Mouse (Mus musculus): ENCODE data around the gene Zfp654. TPM values are rescaled to one million over a fixed set of nuclear protein-coding genes. Genes with fewer than 3 reads are reported as not detected.

Gene Zfp654
- polyA plus RNA-seq, 1 experiment: 2.0 TPM

DNA sequence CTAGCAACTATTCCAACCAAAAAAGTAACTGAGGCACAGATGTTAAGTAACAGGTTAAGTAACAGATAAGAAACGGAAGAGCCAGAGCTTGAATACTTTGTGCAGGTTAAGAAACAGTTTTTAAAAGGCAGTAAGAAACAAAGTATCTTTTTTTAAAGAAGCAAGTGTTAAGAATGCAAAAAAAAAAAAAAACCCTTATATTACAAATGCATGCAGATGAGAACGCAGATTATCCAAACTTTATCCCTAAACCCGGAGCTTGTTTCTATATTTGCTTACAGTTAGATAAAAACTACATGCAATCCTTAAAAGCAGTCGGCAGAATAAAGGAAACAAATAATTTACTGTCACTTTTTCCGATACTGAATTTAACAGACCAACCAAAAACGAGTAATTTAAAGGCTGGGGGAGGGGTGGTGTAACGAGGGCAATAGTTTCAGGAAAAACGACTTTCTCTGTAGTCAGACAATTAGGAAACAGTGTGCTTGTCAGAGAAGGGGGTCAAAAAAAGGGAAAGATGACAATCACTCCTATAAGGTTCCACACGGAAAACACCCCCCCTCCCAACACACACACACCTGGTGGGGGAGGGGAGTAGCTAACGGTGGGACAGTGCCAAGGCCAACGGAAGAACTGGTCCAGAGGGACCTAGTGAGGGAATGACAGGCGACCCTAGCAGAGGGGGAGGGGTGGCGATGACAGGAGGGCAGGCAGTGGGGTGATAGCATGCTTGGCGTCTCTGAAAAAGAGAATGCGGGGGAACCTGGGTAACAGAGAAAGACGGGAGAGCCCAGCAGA, 966 bp downstream of the Zfp654 start:
- peak overlapping the region; percentile 74 for H3K4me3 ChIP-seq (ENCODE audit: control insufficient read depth, insufficient read depth, low read length)
- WGBS: under 1% methylated on average over 16 of the region's 16 CpGs
- H3K27ac ChIP-seq (ENCODE audit: control insufficient read depth, insufficient read depth, low read length): peak overlapping the region; percentile 10
- DNase-seq: peak; percentile 58
- H3K36me3 ChIP-seq (ENCODE audit: control insufficient read depth, insufficient read depth, low read length): peaks cover 4% of the 10 kb centered on the region
- H3K4me1 ChIP-seq (replicated peaks; ENCODE audit: control insufficient read depth, insufficient read depth, low read length): peaks cover 6% of the 10 kb centered on the region
- TF ChIP-seq POLR2A (IDR thresholded peaks at IDR 0.05; ENCODE audit: control insufficient read depth, extremely low read depth, insufficient read depth, low read length, poor library complexity) (no peak), CTCF (IDR thresholded peaks at IDR 0.05; ENCODE audit: borderline replicate concordance, control insufficient read depth, extremely low read depth, insufficient read depth, low read length, poor library complexity) (no peak)
- no peaks in the 10 kb centered on the region for H3K27me3 ChIP-seq (ENCODE audit: control insufficient read depth, insufficient read depth, low read length)

DNA sequence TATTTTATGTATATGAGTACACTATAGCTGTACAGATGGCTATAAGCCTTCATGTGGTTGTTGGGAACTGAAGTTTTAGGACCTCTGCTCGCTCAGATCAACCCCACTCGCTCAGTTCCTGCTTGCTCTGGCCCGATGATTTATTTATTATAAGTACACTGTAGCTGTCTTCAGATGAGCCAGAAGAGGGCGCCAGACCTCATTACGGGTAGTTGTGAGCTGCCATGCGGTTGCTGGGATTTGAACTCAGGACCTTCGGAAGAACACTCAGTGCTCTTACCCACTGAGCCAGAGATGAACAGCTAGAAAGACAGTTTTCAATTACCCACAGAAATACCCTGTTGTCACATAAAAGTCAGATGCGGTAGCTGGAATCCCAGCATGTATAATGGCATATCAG, 5.5 kb downstream of the Zfp654 start:
- TF ChIP-seq CTCF (IDR thresholded peaks at IDR 0.05; ENCODE audit: borderline replicate concordance, control insufficient read depth, extremely low read depth, insufficient read depth, low read length, poor library complexity): no peak; the same call in 1 of the 2 replicates
- no peak for TF ChIP-seq POLR2A (IDR thresholded peaks at IDR 0.05; ENCODE audit: control insufficient read depth, extremely low read depth, insufficient read depth, low read length, poor library complexity)
- Histone ChIP-seq H3K4me3 (ENCODE audit: control insufficient read depth, insufficient read depth, low read length) (no peak overlapping the region), H3K27ac (ENCODE audit: control insufficient read depth, insufficient read depth, low read length) (no peak overlapping the region), H3K27me3 (ENCODE audit: control insufficient read depth, insufficient read depth, low read length) (no peaks in the 10 kb centered on the region), H3K4me1 (replicated peaks; ENCODE audit: control insufficient read depth, insufficient read depth, low read length) (peaks cover 4% of the 10 kb centered on the region), H3K36me3 (ENCODE audit: control insufficient read depth, insufficient read depth, low read length) (no peaks in the 10 kb centered on the region)
- peak; percentile 20 for DNase-seq
- 87% methylated on average over 8 of the region's 8 CpGs for WGBS

DNA sequence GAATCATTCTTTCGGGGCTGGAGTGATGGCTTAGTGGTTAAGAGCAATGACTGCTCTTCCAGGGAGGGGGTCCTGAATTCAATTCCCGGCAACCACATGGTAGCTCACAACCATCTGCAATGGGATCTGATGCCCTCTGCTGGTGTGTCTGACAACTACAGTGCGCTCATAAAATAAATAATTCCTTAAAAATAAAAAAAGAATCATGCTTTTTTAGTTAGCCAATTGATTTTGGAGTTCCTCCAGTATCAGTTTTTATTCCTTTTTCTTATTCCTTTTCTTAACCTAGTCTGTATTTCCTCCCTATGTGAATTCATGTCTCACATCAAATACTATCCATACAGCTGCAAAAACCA, 9.1 kb downstream of the Zfp654 start:
- WGBS: 98% methylated on average over 3 of the region's 3 CpGs
- Histone ChIP-seq H3K36me3 (ENCODE audit: control insufficient read depth, insufficient read depth, low read length) (no peaks in the 10 kb centered on the region), H3K4me3 (ENCODE audit: control insufficient read depth, insufficient read depth, low read length) (no peak overlapping the region), H3K27me3 (ENCODE audit: control insufficient read depth, insufficient read depth, low read length) (no peaks in the 10 kb centered on the region), H3K4me1 (replicated peaks; ENCODE audit: control insufficient read depth, insufficient read depth, low read length) (no peaks in the 10 kb centered on the region), H3K27ac (ENCODE audit: control insufficient read depth, insufficient read depth, low read length) (no peak overlapping the region)
- TF ChIP-seq CTCF (IDR thresholded peaks at IDR 0.05; ENCODE audit: borderline replicate concordance, control insufficient read depth, extremely low read depth, insufficient read depth, low read length, poor library complexity) (no peak), POLR2A (IDR thresholded peaks at IDR 0.05; ENCODE audit: control insufficient read depth, extremely low read depth, insufficient read depth, low read length, poor library complexity) (no peak)
- no peak for DNase-seq

DNA sequence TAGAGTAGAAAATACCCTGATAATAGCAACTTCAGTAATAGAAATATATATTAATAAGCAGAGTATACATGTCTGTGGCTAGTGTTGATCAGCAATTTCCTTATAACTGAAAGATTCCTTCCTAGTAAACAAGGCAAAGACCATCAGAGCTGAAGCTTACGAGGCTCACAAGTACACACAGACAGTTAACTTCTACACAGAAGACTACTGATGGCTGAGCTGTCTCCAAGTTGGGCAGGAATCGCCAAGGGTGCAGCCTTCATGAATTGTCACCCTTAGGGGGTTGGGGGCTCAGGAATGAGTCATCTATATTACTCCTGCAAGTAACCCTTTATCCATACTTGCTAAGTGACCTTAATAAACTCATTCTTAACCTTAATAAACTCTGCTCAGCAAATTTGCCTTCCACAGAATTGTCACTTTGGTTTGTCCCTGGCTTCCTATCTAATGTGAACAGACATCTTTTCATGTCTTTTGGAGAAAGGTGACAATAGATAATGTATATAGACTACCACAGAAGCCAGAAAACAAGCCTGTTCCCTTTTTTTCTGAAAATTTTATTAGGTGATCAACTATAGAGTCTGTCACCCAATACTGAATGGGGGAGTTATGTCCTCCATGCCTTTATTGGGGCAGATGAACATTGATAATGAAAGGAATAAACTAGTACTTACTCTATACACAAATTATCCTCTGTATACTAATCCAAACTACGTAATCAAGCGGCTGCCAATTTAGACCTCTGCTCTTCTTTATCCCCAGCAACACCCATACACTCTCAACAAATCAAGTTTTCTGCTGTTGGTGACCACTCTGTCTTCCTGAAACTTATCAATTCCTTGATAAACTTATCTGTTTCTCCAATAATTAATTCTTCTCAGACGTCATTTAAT, 9.7 kb downstream of the Zfp654 start:
- DNase-seq: no peak
- H3K36me3 ChIP-seq (ENCODE audit: control insufficient read depth, insufficient read depth, low read length): no peaks in the 10 kb centered on the region
- H3K4me3 ChIP-seq (ENCODE audit: control insufficient read depth, insufficient read depth, low read length): no peak overlapping the region
- peaks cover 3% of the 10 kb centered on the region for H3K4me1 ChIP-seq (replicated peaks; ENCODE audit: control insufficient read depth, insufficient read depth, low read length)
- no peak for TF ChIP-seq CTCF (IDR thresholded peaks at IDR 0.05; ENCODE audit: borderline replicate concordance, control insufficient read depth, extremely low read depth, insufficient read depth, low read length, poor library complexity)
- TF ChIP-seq POLR2A (IDR thresholded peaks at IDR 0.05; ENCODE audit: control insufficient read depth, extremely low read depth, insufficient read depth, low read length, poor library complexity): no peak
- 96% methylated on average over 5 of the region's 5 CpGs for WGBS
- no peaks in the 10 kb centered on the region for H3K27me3 ChIP-seq (ENCODE audit: control insufficient read depth, insufficient read depth, low read length)
- H3K27ac ChIP-seq (ENCODE audit: control insufficient read depth, insufficient read depth, low read length): no peak overlapping the region

DNA sequence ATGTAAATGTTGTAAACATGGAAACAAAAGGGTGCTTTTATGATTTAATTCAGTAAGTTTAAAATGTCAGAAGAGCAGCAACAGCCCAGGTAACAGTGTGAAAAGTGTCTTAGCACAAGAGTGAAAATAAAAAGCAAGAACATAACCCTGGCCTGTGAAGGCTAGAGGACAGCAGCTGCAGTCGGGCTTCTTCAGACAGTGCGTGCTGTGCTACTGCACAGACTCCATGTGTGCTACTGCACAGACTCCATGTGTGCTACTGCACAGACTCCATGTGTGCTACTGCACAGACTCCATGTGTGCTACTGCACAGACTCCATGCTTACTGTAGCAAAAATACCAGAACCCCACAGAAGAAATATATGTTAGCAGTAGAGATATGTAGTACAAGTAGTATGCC, 14.7 kb downstream of the Zfp654 start:
- DNase-seq: no peak
- Histone ChIP-seq H3K27me3 (ENCODE audit: control insufficient read depth, insufficient read depth, low read length) (no peaks in the 10 kb centered on the region), H3K4me1 (replicated peaks; ENCODE audit: control insufficient read depth, insufficient read depth, low read length) (peaks cover 5% of the 10 kb centered on the region), H3K4me3 (ENCODE audit: control insufficient read depth, insufficient read depth, low read length) (no peak overlapping the region), H3K27ac (ENCODE audit: control insufficient read depth, insufficient read depth, low read length) (no peak overlapping the region), H3K36me3 (ENCODE audit: control insufficient read depth, insufficient read depth, low read length) (no peaks in the 10 kb centered on the region)
- WGBS: 88% methylated on average over 2 of the region's 2 CpGs
- TF ChIP-seq POLR2A (IDR thresholded peaks at IDR 0.05; ENCODE audit: control insufficient read depth, extremely low read depth, insufficient read depth, low read length, poor library complexity) (no peak), CTCF (IDR thresholded peaks at IDR 0.05; ENCODE audit: borderline replicate concordance, control insufficient read depth, extremely low read depth, insufficient read depth, low read length, poor library complexity) (no peak)

DNA sequence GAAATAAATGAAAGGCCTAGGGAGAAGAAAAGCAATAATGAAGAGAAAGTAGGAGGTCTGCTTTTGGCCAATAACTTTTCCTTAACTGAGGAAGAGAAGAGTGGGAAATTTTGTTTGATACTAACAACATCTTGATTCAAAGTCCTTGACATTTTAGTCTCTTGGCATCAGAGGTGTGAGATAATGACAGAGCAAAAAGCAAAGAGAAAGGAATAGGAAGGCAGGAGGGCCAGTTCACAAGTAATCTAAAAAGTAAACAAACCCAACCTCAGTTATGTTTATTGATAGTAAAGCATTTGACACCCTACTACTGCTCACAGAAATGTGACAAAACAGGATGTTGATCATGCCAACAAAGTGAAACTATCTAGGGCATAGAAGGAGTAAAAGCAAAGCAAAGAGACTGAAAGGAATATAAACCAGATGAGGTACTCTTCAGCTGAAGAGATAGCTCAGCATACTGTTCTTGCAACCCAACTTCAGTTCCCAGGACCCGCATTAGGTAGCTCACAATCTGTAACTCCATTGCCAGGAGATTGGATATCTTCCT, 15.4 kb downstream of the Zfp654 start:
- WGBS: 90% methylated on average over 1 of the region's 1 CpGs
- no peak for TF ChIP-seq POLR2A (IDR thresholded peaks at IDR 0.05; ENCODE audit: control insufficient read depth, extremely low read depth, insufficient read depth, low read length, poor library complexity)
- no peak for TF ChIP-seq CTCF (IDR thresholded peaks at IDR 0.05; ENCODE audit: borderline replicate concordance, control insufficient read depth, extremely low read depth, insufficient read depth, low read length, poor library complexity)
- Histone ChIP-seq H3K27ac (ENCODE audit: control insufficient read depth, insufficient read depth, low read length) (no peak overlapping the region), H3K4me3 (ENCODE audit: control insufficient read depth, insufficient read depth, low read length) (no peak overlapping the region), H3K4me1 (replicated peaks; ENCODE audit: control insufficient read depth, insufficient read depth, low read length) (peaks cover 5% of the 10 kb centered on the region), H3K27me3 (ENCODE audit: control insufficient read depth, insufficient read depth, low read length) (no peaks in the 10 kb centered on the region), H3K36me3 (ENCODE audit: control insufficient read depth, insufficient read depth, low read length) (no peaks in the 10 kb centered on the region)
- no peak for DNase-seq
